Mouse (Mus musculus): ENCODE results near the gene Sept8. TPM values are rescaled to one million over a fixed set of nuclear protein-coding genes. Genes with fewer than 3 reads are reported as not detected.

The Sept8 gene
- polyA plus RNA-seq, 1 experiment from 2014 or later = 18.2 TPM

DNA sequence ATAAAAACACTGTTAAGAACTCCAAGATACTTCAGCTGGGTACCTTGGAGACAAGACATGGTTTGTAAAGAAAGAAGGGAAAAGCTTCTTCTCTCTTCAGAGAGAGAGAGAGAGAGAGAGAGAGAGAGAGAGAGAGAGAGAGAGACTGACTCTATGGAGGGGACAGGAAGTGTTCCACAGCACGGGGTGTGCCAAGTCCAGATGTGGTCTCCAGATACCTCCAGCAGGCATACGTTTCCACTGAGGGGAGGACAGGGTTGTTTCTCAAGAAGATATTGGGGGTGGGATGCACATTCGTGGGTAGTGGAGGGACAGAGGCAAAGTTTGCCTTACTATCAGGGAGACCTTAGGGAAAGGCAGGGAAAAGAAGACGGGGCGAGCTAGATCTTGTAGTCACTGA lies 298 bp upstream of the Sept8 start:
- H3K4me2 ChIP-seq = peak overlapping the region; percentile 97
- peak overlapping the region; percentile 92 for H3K4me3 ChIP-seq (replicated peaks)
- H3K4me1 ChIP-seq (replicated peaks) = peaks cover 72% of the 10 kb centered on the region
- peak; percentile 45 for ATAC-seq (ENCODE audit: insufficient read depth)
- H3K9me3 ChIP-seq (replicated peaks) = no peaks in the 10 kb centered on the region
- H3K9ac ChIP-seq = peak overlapping the region; percentile 91
- peak overlapping the region; percentile 94 for H3K27ac ChIP-seq (replicated peaks)
- H3K27me3 ChIP-seq = peaks cover 16% of the 10 kb centered on the region
- WGBS (ENCODE audit: insufficient replicate concordance) = 9% methylated on average over 5 of the region's 5 CpGs
- H3K36me3 ChIP-seq (replicated peaks) = peaks cover 10% of the 10 kb centered on the region; the same call in 1 of the 2 replicates

DNA sequence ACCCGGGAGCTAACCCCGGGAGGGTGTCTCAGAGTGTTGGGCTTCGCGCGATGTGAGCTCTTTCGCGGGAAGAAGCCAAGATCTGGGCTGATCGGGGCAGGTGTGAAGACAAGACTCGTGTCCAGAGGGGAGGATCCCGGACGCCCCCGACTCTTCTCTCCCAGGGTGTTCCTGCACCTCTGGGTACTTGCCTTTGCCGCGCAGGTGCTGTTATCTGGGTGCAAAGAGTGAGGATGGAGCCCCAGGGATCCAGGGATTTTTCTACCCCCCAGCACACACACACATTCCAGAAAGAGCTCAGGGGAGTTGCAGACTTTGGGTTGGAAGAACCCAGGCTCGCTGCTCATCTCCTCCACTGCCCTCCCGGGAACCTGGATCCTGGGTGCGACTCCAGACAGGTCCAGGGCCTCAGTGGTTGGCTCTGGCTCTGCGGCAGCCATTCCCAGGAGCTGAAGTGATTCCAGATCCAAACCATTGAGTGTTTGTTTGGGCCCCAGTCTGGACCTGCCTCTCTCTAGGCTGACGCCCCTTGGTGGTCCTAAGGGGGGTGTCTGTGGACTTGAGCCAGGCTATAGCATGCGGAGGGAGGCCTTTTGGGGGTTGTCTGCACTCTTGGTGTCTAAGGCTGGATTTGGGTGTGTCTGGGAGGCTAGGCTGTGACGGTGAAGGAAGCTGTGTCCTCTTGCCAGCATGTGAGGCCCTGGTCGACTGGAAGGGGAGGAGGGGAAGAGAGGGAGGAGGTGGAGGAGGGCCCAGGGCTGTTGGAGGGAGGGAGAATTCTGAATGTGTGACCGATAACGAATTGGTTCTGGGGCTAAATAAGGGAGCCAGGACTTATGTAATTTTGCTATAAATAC lies 1.3 kb downstream of the Sept8 start:
- peak overlapping the region; percentile 92 for H3K4me3 ChIP-seq (replicated peaks)
- H3K4me1 ChIP-seq (replicated peaks) = peaks cover 87% of the 10 kb centered on the region
- peak; percentile 78 for ATAC-seq (ENCODE audit: insufficient read depth)
- H3K27ac ChIP-seq (replicated peaks) = peak overlapping the region; percentile 94
- peaks cover 16% of the 10 kb centered on the region for H3K27me3 ChIP-seq
- WGBS (ENCODE audit: insufficient replicate concordance) = 3% methylated on average over 24 of the region's 24 CpGs
- H3K9me3 ChIP-seq (replicated peaks) = no peaks in the 10 kb centered on the region
- H3K36me3 ChIP-seq (replicated peaks) = peaks cover 14% of the 10 kb centered on the region; the same call in 1 of the 2 replicates
- H3K4me2 ChIP-seq = peak overlapping the region; percentile 97
- peak overlapping the region; percentile 91 for H3K9ac ChIP-seq

DNA sequence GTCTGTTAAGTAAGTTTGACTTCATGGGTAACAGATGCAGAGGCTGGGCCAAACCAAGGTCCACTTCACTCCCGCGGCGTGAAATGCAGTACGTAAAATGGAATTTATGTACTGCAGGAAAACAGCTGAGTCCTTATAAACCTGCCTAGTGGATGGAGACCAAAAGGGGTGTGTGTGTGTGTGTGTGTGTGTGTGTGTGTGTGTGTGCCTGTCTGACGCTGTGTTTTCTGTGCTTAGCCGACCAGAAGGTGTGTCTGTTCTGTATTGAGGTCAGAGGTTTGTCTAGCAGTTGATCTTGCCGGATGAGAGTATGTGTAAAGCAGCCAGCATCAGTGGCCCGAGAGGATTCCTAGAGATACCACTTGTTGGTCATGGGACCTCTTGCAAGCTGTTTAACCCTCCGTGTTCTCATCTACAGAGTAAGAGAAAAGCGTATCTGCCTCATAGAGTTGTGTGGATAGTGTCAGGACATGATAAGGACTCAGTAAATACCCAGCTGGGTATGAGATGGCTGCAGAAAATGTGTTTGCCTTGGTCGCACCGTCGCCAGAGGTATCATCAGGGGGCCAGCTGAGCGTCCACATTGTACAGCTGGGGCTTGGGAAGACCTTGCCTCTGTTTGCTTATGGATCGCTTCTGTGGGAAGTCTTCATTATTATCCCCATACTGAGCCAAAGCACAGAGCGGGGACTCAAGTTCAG lies 2.2 kb downstream of the Sept8 start:
- Histone ChIP-seq H3K27ac (replicated peaks) (peak overlapping the region; percentile 94), H3K27me3 (peaks cover 16% of the 10 kb centered on the region), H3K4me1 (replicated peaks) (peaks cover 93% of the 10 kb centered on the region), H3K9ac (peak overlapping the region; percentile 91), H3K9me3 (replicated peaks) (no peaks in the 10 kb centered on the region), H3K36me3 (replicated peaks) (peaks cover 17% of the 10 kb centered on the region; the same call in 1 of the 2 replicates), H3K4me2 (peak overlapping the region; percentile 97), H3K4me3 (replicated peaks) (peak overlapping the region; percentile 92)
- whole genome bisulfite sequencing (ENCODE audit: insufficient replicate concordance) = 18% methylated on average over 16 of the region's 16 CpGs
- ATAC-seq (ENCODE audit: insufficient read depth) = peak; percentile 29

DNA sequence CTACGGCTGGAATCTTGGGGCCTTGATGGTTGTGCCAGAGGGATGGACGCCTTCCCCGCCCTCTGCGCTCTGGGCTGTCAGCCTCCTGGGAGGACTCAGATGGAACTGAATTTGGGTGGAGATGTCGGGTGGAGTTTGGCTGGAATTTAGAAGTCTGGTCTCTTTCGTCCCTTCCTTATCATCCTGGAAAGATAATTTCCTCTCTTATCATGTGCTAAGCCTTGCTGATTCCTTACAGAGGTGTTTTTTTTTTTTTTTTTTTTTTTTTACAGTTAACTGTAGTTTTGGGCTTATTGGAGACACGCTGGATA lies 2.7 kb downstream of the Sept8 start:
- 23% methylated on average over 7 of the region's 7 CpGs for WGBS (ENCODE audit: insufficient replicate concordance)
- Histone ChIP-seq H3K4me2 (peak overlapping the region; percentile 97), H3K27ac (replicated peaks) (peak overlapping the region; percentile 94), H3K9me3 (replicated peaks) (no peaks in the 10 kb centered on the region), H3K27me3 (peaks cover 16% of the 10 kb centered on the region), H3K9ac (peak overlapping the region; percentile 91), H3K4me3 (replicated peaks) (peak overlapping the region; percentile 92), H3K4me1 (replicated peaks) (peaks cover 94% of the 10 kb centered on the region), H3K36me3 (replicated peaks) (peaks cover 17% of the 10 kb centered on the region; the same call in 1 of the 2 replicates)
- no peak for ATAC-seq (ENCODE audit: insufficient read depth)

DNA sequence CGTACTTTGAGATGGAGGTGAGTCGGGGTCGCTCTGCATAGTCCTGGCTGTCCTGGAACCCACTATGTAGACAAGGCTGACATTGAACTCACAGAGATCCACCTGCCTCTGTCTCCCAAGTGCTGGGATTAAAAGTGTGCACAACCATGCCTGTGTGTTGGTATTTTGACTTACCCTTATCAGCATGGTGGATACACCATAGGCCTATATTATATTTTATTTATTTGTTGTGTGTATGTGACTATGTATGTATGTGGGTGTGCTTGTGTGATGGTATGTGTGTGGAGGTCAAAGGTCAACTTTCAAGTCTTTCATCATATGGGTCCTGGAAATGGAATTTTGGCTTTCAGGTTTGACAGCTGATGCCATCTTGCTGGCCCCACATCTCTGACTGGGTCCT lies 3.3 kb downstream of the Sept8 start:
- Histone ChIP-seq H3K4me1 (replicated peaks) (peaks cover 94% of the 10 kb centered on the region), H3K4me2 (peak overlapping the region; percentile 97), H3K9ac (peak overlapping the region; percentile 25; the same call in 1 of the 2 replicates), H3K27me3 (peaks cover 16% of the 10 kb centered on the region), H3K36me3 (replicated peaks) (peaks cover 17% of the 10 kb centered on the region; the same call in 1 of the 2 replicates), H3K4me3 (replicated peaks) (peak overlapping the region; percentile 92), H3K27ac (replicated peaks) (peak overlapping the region; percentile 94), H3K9me3 (replicated peaks) (no peaks in the 10 kb centered on the region)
- no peak for ATAC-seq (ENCODE audit: insufficient read depth)
- 82% methylated on average over 3 of the region's 3 CpGs for WGBS (ENCODE audit: insufficient replicate concordance)

DNA sequence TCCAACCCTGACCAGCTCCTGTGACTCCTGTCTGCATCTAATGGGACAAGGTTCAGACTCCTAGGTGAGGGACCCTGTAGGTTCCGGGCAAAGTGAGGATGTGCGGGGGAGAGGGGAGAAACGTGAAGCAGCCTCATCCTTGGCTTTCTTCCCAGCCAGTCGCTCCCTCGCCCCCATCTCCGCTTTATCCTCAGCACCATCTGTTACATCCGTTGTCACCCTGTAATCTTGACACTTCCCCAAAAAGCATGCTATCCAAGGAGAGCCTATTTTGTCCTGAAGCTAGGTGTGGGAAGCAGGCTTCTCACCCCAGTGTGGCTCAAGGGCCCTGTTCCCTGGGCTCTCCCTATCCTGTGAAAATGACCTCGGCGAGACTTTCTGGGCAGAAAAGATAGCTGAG lies 3.9 kb downstream of the Sept8 start:
- Histone ChIP-seq H3K9ac (0 out of 2 replicates have a peak overlapping the region, but pooled peaks have one; percentile 25), H3K27me3 (peaks cover 16% of the 10 kb centered on the region), H3K4me2 (peak overlapping the region; percentile 97), H3K4me1 (replicated peaks) (peaks cover 94% of the 10 kb centered on the region), H3K36me3 (replicated peaks) (peaks cover 17% of the 10 kb centered on the region; the same call in 1 of the 2 replicates), H3K27ac (replicated peaks) (peak overlapping the region; percentile 94; the same call in 1 of the 2 replicates), H3K9me3 (replicated peaks) (no peaks in the 10 kb centered on the region), H3K4me3 (replicated peaks) (0 out of 2 replicates have a peak overlapping the region, but pooled peaks have one; percentile 92)
- ATAC-seq (ENCODE audit: insufficient read depth) = no peak
- WGBS (ENCODE audit: insufficient replicate concordance) = 43% methylated on average over 9 of the region's 9 CpGs

DNA sequence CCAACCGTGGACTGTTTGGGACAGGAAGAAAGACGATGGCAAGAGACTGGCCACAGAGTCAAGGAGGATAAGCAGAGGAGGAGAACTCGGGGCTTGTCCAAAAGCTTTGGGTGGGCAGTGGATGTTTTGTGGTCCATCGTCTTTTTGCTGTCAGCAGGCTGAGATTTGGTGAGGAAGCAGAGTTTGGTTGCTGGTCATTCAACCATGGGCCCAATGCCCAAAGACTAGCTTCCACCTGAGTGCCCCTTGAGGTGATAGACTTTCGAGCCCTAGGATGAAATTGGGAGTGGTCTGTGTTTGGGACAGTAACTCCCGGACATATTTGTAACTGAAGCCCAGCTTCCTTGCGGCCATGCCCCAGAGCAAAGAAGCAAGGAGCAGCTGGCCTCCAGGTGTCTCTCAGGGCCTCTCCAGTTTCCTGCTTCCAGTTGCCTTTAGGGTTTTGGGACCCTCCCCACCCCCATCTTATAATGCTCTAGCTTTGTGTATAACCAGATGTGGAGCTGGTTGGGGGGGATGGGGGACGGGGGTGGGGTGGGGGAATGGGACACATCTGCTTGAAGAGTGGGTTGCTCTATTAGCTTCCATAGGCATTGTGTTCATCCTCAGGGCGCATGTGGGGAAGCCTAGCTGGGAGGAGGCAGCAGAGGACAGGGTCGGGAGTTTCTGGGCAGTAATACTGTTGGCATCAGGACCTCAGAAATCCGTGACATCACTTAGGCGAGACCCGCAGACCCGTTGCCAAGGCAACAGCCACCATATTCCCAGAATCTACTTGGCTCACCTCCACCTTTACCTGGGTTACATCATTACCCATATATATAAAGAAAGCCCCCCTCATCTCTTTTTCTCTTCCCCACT lies 4.7 kb downstream of the Sept8 start:
- no peak overlapping the region for H3K4me3 ChIP-seq (replicated peaks)
- peaks cover 94% of the 10 kb centered on the region for H3K4me1 ChIP-seq (replicated peaks)
- 75% methylated on average over 14 of the region's 14 CpGs for WGBS (ENCODE audit: insufficient replicate concordance)
- H3K9me3 ChIP-seq (replicated peaks) = no peaks in the 10 kb centered on the region
- H3K27ac ChIP-seq (replicated peaks) = peak overlapping the region; percentile 94; the same call in 1 of the 2 replicates
- H3K36me3 ChIP-seq (replicated peaks) = peaks cover 17% of the 10 kb centered on the region; the same call in 1 of the 2 replicates
- ATAC-seq (ENCODE audit: insufficient read depth) = no peak
- peaks cover 9% of the 10 kb centered on the region for H3K27me3 ChIP-seq
- H3K4me2 ChIP-seq = 0 out of 2 replicates have a peak overlapping the region, but pooled peaks have one; percentile 97
- no peak overlapping the region for H3K9ac ChIP-seq

DNA sequence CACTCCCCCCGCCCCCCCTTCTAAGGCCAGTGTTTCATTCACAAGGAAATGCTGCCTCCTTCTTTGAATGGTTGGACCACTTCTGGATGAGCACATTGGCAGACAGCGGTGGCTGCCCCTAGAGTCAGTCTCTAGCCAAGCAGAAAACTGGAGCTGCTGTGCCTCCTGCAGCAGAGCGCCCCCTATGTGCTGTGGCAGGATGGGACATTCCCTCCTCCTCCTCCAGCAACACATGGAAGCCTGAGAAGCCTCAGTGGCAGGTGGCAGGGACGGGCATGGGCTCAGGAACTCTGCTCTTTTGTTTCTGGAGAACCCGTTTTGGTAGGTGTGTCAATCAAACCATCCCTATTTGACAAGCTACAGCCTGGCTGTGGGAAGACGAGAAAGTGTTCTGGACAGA lies 5.8 kb downstream of the Sept8 start:
- Histone ChIP-seq H3K27ac (replicated peaks) (no peak overlapping the region), H3K4me2 (no peak overlapping the region), H3K9ac (no peak overlapping the region), H3K4me3 (replicated peaks) (no peak overlapping the region), H3K9me3 (replicated peaks) (no peaks in the 10 kb centered on the region), H3K27me3 (no peaks in the 10 kb centered on the region; the same call in 1 of the 2 replicates), H3K4me1 (replicated peaks) (peaks cover 89% of the 10 kb centered on the region), H3K36me3 (replicated peaks) (peaks cover 17% of the 10 kb centered on the region; the same call in 1 of the 2 replicates)
- no peak for ATAC-seq (ENCODE audit: insufficient read depth)
- WGBS (ENCODE audit: insufficient replicate concordance) = 64% methylated on average over 6 of the region's 6 CpGs

DNA sequence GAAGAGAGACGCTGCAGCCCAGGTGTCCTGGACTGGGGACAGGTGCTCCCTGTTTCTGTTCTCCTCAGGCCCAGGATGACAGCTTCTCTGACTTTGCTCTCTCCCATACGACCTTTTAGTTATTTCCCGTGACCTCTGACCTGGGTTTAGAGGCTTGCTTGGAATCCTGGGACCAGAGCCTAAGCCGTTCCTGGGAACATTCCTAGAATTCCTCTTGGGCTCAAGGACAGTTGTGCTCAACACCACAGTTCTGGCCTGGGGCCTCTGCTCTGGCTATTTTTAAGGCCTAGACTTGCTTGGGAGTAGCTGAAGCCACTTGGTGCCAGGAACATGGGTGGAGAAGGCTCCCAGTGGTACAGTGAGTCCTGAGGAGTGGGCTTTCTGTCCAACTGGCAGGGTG lies 6.4 kb downstream of the Sept8 start:
- H3K36me3 ChIP-seq (replicated peaks) = peaks cover 17% of the 10 kb centered on the region; the same call in 1 of the 2 replicates
- ATAC-seq (ENCODE audit: insufficient read depth) = no peak
- H3K4me1 ChIP-seq (replicated peaks) = peaks cover 85% of the 10 kb centered on the region
- no peak overlapping the region for H3K27ac ChIP-seq (replicated peaks)
- H3K9me3 ChIP-seq (replicated peaks) = no peaks in the 10 kb centered on the region
- 85% methylated on average over 4 of the region's 4 CpGs for WGBS (ENCODE audit: insufficient replicate concordance)
- no peak overlapping the region for H3K4me2 ChIP-seq
- no peak overlapping the region for H3K4me3 ChIP-seq (replicated peaks)
- no peak overlapping the region for H3K9ac ChIP-seq
- no peaks in the 10 kb centered on the region for H3K27me3 ChIP-seq

DNA sequence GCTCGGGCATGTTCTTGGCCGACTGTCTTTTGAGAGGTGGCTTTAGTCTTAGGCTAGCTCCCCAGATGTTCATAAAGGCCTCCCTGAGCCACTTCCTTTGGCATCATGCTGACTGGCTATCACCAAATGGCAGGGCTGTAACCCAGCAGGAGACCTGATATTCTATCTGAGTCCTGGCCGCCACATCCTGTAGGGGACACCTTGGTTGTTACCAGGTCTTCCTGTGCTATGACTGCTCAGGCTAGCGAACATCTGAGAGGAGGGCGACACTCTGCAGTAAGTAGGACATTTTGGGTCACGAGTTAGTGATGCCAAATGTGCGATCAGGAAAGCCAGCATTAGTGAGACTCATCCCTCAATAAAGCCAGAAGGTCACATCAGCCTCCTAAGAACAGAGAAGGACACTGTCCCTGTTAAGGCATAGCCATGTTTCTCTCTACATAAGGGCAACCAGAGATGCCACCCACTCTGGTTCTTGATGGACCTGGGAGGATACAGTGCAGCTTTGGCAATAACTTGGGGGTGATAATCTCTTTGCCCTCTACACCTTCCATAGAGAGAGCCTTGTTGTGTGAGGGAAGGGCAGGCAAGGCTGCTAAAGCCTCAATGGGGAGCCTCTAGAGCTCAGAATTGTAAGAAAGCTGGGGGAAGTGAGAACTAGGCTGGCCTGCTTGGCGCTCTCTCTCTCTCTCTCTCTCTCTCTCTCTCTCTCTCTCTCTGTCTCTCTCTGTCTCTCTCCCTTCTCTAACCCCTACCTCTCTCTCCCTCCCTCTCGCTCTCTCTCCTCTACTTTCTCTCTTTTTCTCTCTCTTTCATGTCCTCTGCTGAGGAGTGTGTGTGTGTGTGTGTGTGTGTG lies 9.6 kb downstream of the Sept8 start:
- ATAC-seq (ENCODE audit: insufficient read depth) = no peak
- H3K9ac ChIP-seq = no peak overlapping the region
- WGBS (ENCODE audit: insufficient replicate concordance) = 49% methylated on average over 9 of the region's 9 CpGs

More for the DNA sequence above, 9.6 kb downstream of the Sept8 start:
- no peak overlapping the region for H3K4me3 ChIP-seq (replicated peaks)
- H3K9me3 ChIP-seq (replicated peaks) = no peaks in the 10 kb centered on the region
- no peak overlapping the region for H3K4me2 ChIP-seq
- no peaks in the 10 kb centered on the region for H3K27me3 ChIP-seq
- peaks cover 55% of the 10 kb centered on the region for H3K4me1 ChIP-seq (replicated peaks)
- H3K36me3 ChIP-seq (replicated peaks) = peaks cover 24% of the 10 kb centered on the region
- H3K27ac ChIP-seq (replicated peaks) = no peak overlapping the region
